Comparison of ENCODE assay signal across 18 mouse cellular contexts in the genomic region with DNA sequence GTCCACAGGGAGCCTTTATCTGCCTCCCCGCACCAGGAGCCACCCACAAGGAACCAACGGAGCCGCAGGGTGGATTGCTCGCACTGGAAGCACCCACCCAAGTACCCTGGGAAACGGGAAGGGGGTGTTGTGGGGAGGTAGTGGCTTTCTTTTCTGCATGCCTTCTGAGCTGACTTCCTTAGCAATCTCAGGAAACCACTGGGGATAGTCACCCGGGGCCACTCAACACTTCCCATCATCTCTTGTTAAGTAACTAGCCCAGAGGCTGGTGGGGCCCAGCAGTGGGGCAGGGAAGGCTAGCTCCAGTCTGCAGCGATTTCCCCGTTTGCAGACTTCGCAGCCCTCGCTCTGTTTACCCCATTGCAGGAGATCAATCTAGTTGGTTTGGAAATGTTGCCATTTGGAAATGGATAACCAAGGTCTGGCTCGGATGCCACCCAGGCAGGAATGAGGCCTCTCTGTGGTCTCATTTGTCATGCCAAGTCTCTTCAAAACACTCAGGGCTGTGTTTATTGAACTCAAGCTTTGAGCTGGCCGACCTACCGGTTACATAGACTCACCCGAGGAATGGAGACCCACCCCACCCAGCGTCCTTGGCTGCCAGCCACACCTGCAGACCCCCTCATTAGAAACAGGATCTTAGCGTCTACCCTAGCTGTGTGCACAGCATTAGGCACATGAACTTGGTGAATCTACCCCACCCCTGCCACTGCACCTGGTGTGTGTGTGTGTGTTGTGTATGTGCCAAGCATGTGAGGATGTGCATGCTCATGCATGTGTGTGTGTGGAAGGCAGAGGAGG. TPM values are rescaled to one million over a fixed set of nuclear protein-coding genes. Genes with fewer than 3 reads are reported as not detected.
DNase-seq lines count a peak whose midpoint lies in the region; ATAC-seq lines count a peak whose summit lies in the region.
"Had no signal": no experiment of that assay in that cellular context is flagged by ENCODE, and none has a peak within 500 bp of the region (broad histone marks: within the 10 kb centered on the region; RNA-seq: fewer than 3 reads in every experiment).

No protein-coding gene starts in this region.

- 72% methylated on average over 16 of the region's 16 CpGs for WGBS in forebrain, embryonic 11.5 days

- H3K4me3 ChIP-seq in forebrain, embryonic 11.5 days (ENCODE audit: low read depth, low read length) = no peak overlapping the region
- H3K4me3 ChIP-seq: forebrain, embryonic 12.5 days had no signal

- no peak overlapping the region for H3K4me2 ChIP-seq in forebrain, embryonic 11.5 days (ENCODE audit: low read depth, low read length, severe bottlenecking)
- H3K4me2 ChIP-seq: forebrain, embryonic 12.5 days had no signal

- H3K4me1 ChIP-seq in forebrain, embryonic 11.5 days (replicated peaks; ENCODE audit: control insufficient read depth, insufficient read depth, low read length) = no peaks in the 10 kb centered on the region
- H3K4me1 ChIP-seq: forebrain, embryonic 12.5 days had no signal

- peak; percentile 15 to 48; a peak in 2 of 4 replicates for ATAC-seq in hematopoietic stem cell, adult 5-6 weeks (replicated peaks in 1 of 2; ENCODE audit: insufficient read depth in 1 of 2, low FRiP score in 2 of 2, low TSS enrichment in 1 of 2, low read depth in 1 of 2, poor library complexity in 2 of 2, severe bottlenecking in 2 of 2)
- peak; percentile 71 for ATAC-seq in megakaryocyte progenitor cell, adult 5-6 weeks (replicated peaks; ENCODE audit: poor library complexity)
- no peak for ATAC-seq in forebrain, embryonic 11.5 days (replicated peaks; ENCODE audit: low FRiP score)
- ATAC-seq: Patski had no signal

- H3K9ac ChIP-seq in forebrain, embryonic 11.5 days (ENCODE audit: low read length) = no peak overlapping the region
- H3K9ac ChIP-seq: forebrain, embryonic 12.5 days had no signal

- no peak overlapping the region for H3K27ac ChIP-seq in forebrain, embryonic 11.5 days (ENCODE audit: low read depth, low read length)
- H3K27ac ChIP-seq: forebrain, embryonic 12.5 days had no signal

- DNase-seq in adrenal gland, adult 2 months = peak; percentile 12
- DNase-seq in adrenal gland, postnatal 4 days (ENCODE audit: low spot score in 2 of 2) = no peak
- DNase-seq in kidney, adult 9 months = peak; percentile 42
- no peak for DNase-seq in kidney, postnatal 10 days
- DNase-seq in spleen, postnatal 14 days (ENCODE audit: low spot score in 2 of 2) = no peak
- DNase-seq in forebrain, embryonic 11.5 days (ENCODE audit: low spot score) = no peak
- DNase-seq: cerebellum, adult 9-10 months; heart, postnatal 14 days; lung, adult 18-20 months; right cerebral cortex, adult 18-20 months had no signal

- H3K27me3 ChIP-seq in forebrain, embryonic 11.5 days (ENCODE audit: control insufficient read depth, insufficient read depth, low read length) = no peaks in the 10 kb centered on the region

- H3K9me3 ChIP-seq in forebrain, embryonic 11.5 days (ENCODE audit: control insufficient read depth, low read length) = no peaks in the 10 kb centered on the region
- H3K9me3 ChIP-seq: forebrain, embryonic 12.5 days had no signal

- no peaks in the 10 kb centered on the region for H3K36me3 ChIP-seq in forebrain, embryonic 11.5 days (ENCODE audit: control insufficient read depth, insufficient read depth, low read length)
- H3K36me3 ChIP-seq: forebrain, embryonic 12.5 days had no signal

RNA-seq across cellular contexts. Expression of gene Kcng1, which starts 33.3 kb away (rescaled TPM):
- not detected for total RNA-seq in adrenal gland, adult 2 months (2021)
- polyA plus RNA-seq in adrenal gland, adult 2 months (2012; rRNA removed) = 0.15 TPM in 2 replicates
- total RNA-seq in adrenal gland, postnatal 4 days (2021) = under 1 TPM; 0.25 to 0.48 TPM
- 0.74 and 1.0 TPM in 2 replicates for total RNA-seq in hematopoietic stem cell, adult 5-6 weeks (2017)
- 2.4 and 2.7 TPM in 2 replicates for total RNA-seq in megakaryocyte progenitor cell, adult 5-6 weeks (2015)
- total RNA-seq in megakaryocyte progenitor cell, adult 5-6 weeks (2017) = 0.42 and 1.0 TPM in 2 replicates
- polyA plus RNA-seq in forebrain, embryonic 11.5 days (2014; fragmentation: Nextera tagmentation; extraction: Ambion mirVana) = 1.5 and 2.2 TPM in 2 replicates
- total RNA-seq: CH12.LX; heart, adult 8-10 months; neutrophil, adult 5-6 weeks had no signal
- polyA plus RNA-seq: Patski; thymus, postnatal 0 days had no signal

Comparison
In these comparisons a context has a peak if more than half of its experiments do, and no peak if none do; other contexts are left out.
1. DNase-seq: peak in adrenal gland, adult 2 months (single experiment) and kidney, adult 9 months (single experiment); none in adrenal gland, postnatal 4 days (0 of 2), kidney, postnatal 10 days (single experiment), spleen, postnatal 14 days (0 of 2) and forebrain, embryonic 11.5 days (single experiment).